Mouse (Mus musculus) kidney, adult 8-10 months (tissue): ENCODE results near the gene Adamtsl1.

Experiments
- DNase-seq, 2 experiments: peaks; one replicate each; pipeline ENCODE4 v3.0.0; 2022

Adamtsl1 gene

GRCm38 (mm10) chr4:85819169-85819568 is 305.2 kb downstream of the Adamtsl1 start:
- peak; percentile 23 to 41 for DNase-seq

GRCm38 (mm10) chr4:85819921-85820320 is 305.9 kb downstream of the Adamtsl1 start:
- no peak for DNase-seq

- no peak for DNase-seq
These were observed 310.2 kb downstream of the Adamtsl1 start for GRCm38 (mm10) chr4:85823952-85824704.

GRCm38 (mm10) chr4:85824705-85825085 is 310.7 kb downstream of the Adamtsl1 start:
- no peak for DNase-seq

GRCm38 (mm10) chr4:85837058-85837457 is 323.1 kb downstream of the Adamtsl1 start:
- DNase-seq, result no peak

GRCm38 (mm10) chr4:85837532-85837965 is 323.6 kb downstream of the Adamtsl1 start:
- DNase-seq, result no peak

- DNase-seq, result no peak
These were observed 324.1 kb downstream of the Adamtsl1 start for GRCm38 (mm10) chr4:85838031-85838430.

GRCm38 (mm10) chr4:85842113-85842512 is 328.1 kb downstream of the Adamtsl1 start:
- no peak for DNase-seq

GRCm38 (mm10) chr4:85844381-85844780 is 330.4 kb downstream of the Adamtsl1 start:
- no peak for DNase-seq

GRCm38 (mm10) chr4:85845931-85846330 is 332.0 kb downstream of the Adamtsl1 start:
- DNase-seq, result no peak

GRCm38 (mm10) chr4:85853401-85853800 is 339.4 kb downstream of the Adamtsl1 start:
- no peak for DNase-seq

- DNase-seq, result no peak
These were observed 340.5 kb downstream of the Adamtsl1 start for GRCm38 (mm10) chr4:85854507-85854906.

GRCm38 (mm10) chr4:85879376-85879775 is 365.4 kb downstream of the Adamtsl1 start:
- DNase-seq, result no peak

- DNase-seq, result no peak
These were observed 367.3 kb downstream of the Adamtsl1 start for GRCm38 (mm10) chr4:85881318-85881717.

GRCm38 (mm10) chr4:85884031-85884430 is 370.1 kb downstream of the Adamtsl1 start:
- DNase-seq, result peak in 1 of 2 experiments; percentile 5

- no peak for DNase-seq
These were observed 376.1 kb downstream of the Adamtsl1 start for GRCm38 (mm10) chr4:85889877-85890598.

- peak; percentile 12 to 24 for DNase-seq
These were observed 387.3 kb downstream of the Adamtsl1 start for GRCm38 (mm10) chr4:85901316-85901715.

GRCm38 (mm10) chr4:85904217-85904616 is 390.2 kb downstream of the Adamtsl1 start:
- DNase-seq, result no peak

- DNase-seq, result peak; percentile 4 to 23
These were observed 402.1 kb downstream of the Adamtsl1 start for GRCm38 (mm10) chr4:85916034-85916433.

- no peak for DNase-seq
These were observed 404.4 kb downstream of the Adamtsl1 start for GRCm38 (mm10) chr4:85918366-85918765.

- no peak for DNase-seq
These were observed 406.5 kb downstream of the Adamtsl1 start for GRCm38 (mm10) chr4:85920474-85920873.

- no peak for DNase-seq
These were observed 408.8 kb downstream of the Adamtsl1 start for GRCm38 (mm10) chr4:85922741-85923140.

- DNase-seq, result no peak
These were observed 418.2 kb downstream of the Adamtsl1 start for GRCm38 (mm10) chr4:85932129-85932528.

- no peak for DNase-seq
These were observed 425.5 kb downstream of the Adamtsl1 start for GRCm38 (mm10) chr4:85939460-85939859.
